Mouse (Mus musculus): ENCODE data around the gene Clpp.

The Clpp gene

DNA sequence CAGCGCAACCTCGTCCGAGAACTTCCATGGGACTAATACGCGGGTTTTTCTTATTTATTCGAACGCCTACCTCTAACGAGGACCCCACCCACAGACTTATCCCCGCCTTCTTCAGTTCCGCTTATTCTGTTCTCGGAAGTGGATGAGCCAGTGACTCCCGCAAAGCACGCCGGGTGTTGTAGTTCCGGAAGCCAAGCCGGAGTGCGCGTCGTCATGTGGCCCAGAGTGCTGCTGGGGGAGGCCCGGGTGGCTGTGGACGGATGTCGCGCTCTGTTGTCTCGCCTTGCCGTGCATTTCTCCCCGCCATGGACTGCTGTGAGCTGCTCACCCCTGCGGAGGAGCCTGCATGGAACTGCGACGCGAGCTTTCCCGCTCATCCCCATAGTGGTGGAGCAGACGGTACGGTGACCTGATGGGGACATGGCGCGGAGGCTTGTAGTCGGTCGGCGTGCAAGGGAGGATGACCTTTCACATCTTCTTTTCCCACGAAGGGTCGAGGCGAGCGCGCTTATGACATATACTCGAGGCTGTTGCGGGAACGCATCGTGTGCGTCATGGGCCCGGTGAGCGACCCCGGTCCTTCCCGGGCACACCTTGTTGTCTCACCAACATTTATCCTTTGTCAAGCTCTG is at the start of gene Clpp:
Gene Clpp (plus strand): TSS at position 191 of the 632 bp plus-strand sequence.
- peak; percentile 97 for DNase-seq (ENCODE audit: low spot score)

DNA sequence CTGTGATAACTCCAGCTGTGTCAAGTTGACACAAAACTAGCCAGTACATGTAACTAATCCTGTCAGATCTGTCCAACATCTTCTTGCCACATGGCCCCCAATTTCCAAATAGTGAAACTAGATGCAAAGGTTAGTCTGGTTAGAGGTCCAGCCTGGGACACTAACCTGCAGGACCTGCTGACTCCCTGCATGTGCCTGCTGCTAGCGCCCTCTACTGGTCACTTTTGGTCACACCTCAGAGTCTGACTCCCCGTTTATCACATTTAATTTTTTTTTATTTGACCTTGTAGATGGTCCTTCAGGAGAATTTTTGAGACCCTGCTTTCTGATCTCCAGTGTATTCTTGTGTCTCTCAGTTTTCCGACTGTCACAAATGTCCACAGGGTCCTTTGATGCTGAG is 39.2 kb upstream of the Clpp start:
- peak; percentile 68 for DNase-seq (ENCODE audit: low spot score)

DNA sequence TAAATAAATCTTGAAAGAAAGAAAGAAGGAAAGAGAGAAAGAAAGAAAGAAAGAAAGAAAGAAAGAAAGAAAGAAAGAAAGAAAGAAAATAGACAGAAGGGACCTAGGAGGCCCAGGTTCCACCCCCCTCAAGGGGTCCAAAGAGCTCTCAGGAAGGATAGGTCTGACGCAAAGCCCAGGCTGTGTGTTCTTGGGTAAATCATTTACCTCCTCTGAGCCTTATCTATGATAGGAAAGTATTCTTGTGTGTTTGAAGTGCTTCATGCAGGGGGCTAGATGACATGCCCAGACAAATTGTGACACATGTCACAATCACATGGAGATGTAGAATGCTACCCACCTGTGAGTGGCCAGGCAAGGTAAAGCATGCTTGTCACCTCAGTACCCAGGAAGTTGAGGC is 37.5 kb upstream of the Clpp start:
- no peak for DNase-seq (ENCODE audit: low spot score)

DNA sequence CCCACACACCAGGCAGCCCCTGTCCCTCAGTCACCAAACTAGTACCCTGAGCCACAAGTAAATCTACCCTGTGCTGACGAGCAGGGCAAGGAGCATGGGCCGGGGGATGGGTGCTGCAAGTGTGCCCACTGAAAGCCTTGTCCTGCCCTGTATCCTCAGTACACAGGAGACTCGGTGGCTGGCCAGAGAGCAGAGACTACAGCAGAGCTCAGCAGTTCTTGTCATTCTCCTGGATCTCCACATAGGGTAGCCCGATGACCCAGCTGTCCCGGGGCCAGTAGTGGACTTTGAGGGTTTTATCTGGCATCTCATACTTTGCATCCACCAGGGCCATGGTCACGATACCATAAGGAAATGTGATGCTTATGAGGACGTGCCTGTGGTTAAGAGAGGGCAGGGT is 35.2 kb upstream of the Clpp start:
- DNase-seq (ENCODE audit: low spot score), result no peak

DNA sequence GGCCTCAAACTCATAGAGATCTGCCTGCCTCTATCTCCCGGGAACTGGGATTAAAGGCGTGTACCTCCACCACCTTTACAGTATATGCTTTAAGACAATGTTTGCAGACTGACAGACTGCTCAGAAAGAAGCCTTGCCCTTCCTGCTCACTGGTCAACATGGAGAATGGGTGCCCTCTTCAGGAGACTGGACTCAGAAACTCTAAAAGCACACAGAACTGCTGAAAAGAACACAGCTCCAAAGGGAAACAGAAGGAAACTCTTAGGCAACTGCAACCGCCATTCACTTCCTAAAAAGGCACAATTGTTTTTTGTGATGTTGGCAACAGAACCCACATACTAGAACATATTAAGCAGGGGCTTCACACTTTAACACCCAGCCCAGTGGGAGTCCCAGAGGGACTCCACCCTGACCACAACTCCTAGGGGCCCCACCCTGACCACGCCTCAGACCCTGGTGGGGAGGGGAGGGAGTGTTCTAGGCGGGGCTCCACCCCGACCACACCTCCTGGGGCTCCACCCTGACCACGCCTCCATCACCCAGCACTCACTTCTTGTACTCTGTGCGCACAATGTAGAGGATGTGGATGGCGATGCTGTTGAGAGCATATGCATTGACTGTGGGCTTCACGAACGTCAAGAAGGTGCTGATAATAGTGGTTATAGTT is 32.2 kb upstream of the Clpp start:
- no peak for DNase-seq (ENCODE audit: low spot score)

DNA sequence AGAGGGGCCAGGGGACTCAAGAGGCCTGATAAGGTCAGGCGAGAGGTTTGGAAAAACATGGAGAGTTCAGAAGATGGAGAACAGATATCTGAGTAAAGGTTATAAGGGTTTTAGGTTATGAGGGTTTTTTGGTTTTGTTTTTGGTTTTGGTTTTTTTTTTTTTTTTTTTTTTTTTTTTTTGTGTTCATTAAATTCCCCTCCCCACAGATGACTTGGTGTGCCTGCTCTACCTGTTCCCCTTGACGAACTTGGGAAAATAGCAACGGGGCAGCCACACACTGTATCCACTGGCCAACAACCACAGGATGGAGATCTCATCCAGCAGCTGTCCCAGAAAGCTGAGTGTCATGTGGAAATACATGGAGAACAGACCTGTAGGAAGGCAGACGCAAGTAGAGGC is 31.4 kb upstream of the Clpp start:
- DNase-seq (ENCODE audit: low spot score), result no peak

DNA sequence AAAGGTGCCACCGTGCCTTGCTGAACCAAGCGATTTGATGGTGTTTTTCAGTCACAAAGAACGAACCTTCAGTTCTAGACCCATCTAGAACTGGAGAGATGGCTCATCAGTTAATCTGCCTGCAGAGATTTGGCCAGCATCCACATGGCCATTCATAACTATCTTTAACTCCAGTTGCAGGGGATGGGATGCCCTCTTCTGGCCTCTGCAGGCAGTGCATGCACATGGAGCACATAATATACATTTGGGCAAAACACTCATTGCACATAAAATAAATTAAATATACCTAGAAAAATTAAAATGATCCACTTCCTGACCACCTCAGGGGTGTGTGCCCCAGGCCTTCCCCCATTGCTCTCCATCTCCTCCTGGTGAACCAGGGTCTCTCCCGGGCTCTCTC is 28.2 kb upstream of the Clpp start:
- DNase-seq (ENCODE audit: low spot score), result no peak

DNA sequence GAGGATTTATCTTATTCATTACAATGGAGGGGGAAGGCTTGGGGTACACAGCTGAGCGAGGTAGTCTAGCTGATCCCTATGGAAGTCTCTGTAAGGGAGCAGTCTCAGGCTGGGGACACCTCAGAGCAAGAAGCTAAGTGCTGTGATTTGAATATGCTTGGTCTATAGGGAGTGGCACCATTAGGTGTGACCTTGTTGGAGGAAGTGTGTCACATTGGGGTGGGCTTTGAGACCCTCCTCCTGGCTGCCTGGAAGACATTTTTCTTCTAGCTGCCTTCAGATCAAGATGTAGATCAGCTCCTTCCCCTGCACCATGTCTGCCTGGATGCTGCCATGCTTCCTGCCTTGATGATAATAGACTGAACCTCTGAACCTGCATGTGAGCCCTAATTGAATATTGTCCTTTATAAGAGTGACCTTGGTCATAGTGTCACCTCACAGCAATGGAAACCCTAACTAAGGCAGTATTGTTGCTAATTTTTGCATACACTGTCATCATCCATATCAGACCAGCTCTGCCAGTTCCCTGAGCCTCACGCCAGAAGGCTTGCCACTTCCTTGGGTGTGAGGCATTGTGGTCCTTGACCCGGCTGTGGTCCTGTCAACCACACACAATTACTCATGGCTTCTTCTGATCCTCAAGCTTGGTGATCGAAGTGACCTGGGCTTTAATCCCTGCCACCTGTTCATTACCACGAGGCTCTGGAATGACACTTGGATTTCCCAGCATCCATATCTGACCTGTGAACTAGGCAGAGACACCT is 27.3 kb upstream of the Clpp start:
- no peak for DNase-seq (ENCODE audit: low spot score)

DNA sequence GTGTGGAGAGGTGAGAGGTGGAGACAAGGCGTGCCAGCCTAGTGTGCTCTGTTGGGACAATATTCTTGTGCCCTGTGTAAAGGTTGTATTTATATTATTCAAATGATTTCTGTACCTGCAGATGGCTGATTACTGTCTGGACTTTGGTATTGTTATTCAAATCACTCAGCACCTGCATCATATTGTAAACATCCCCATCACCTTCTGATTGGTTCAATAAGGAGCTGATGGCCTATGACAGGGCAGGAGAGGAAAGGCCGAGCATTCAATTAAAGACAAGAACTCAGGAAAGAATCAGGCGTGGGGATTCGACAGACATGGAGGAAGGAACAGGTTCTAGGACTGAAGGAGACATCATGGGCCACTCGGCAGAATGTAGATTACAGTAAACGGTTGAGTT is 26.5 kb upstream of the Clpp start:
- DNase-seq (ENCODE audit: low spot score), result no peak

DNA sequence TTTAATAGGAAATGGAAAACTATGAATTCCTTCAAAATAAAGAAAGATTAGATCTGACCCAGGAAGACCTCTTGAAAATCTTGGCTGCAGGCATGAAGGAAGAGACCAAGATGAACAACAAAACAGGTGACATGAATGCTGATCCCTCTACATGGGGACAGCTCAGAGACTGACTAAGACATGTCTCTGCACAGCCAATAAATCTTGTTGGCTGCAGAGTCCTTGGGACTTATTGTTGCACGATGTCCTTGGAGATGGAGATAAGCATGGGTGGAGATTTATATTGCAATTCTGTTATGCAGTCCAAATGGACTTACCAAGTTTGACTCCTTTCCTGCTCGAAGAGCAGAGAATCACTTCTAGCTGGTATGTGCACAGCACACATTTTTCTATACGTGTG is 20.8 kb upstream of the Clpp start:
- DNase-seq (ENCODE audit: low spot score), result no peak

DNA sequence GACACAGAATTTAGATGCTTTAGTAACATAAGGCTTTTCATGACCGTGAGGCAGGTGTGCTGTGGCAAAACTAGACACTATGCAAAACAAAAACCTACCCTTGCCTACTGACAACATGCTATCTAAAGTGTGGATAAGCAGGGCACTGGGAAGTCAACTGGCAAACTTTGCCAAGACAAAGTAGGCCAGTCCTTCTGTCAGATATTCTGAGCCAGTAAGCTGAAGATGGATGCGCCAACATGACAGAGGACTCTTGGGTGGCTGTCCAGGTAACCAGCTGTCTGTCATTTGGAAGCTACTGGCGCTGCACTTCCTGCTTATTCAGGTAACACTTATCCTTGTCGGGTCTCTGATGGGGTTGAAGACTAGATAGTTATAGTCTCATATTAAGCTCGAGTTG is 20.0 kb upstream of the Clpp start:
- no peak for DNase-seq (ENCODE audit: low spot score)

DNA sequence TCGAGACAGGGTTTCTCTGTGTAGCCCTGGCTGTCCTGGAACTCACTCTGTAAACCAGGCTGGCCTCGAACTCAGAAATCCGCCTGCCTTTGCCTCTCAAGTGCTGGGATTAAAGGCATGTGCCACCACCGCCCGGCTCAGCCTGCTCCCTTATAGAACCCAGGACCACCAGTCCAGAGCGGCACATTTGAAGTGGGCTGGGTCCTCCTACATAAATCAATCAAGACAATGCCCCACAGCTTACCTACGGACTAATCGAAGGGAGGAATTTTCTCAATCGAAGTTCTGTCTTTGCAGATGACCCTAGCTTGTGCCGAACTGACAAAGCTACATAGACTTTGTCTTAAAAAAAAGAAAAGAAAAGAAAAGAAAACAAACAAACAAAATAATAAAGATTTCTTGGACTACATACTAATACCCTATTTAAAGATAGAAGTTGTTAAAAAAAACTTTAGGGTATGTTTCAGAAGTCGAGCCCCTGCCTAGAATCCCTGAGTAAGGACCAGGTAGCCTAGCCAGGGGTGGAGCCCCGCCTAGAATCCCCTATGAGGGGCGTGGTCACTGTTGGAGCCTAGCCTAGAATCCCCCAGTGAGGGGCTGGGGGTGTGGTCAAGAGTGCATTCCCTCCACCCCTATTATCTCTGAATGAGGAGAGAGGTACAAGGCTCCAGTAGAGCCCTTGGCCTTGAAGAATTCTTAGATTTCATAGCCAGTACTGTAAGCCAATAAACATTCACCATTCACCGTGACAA is 16.0 kb upstream of the Clpp start:
- DNase-seq (ENCODE audit: low spot score), result no peak

DNA sequence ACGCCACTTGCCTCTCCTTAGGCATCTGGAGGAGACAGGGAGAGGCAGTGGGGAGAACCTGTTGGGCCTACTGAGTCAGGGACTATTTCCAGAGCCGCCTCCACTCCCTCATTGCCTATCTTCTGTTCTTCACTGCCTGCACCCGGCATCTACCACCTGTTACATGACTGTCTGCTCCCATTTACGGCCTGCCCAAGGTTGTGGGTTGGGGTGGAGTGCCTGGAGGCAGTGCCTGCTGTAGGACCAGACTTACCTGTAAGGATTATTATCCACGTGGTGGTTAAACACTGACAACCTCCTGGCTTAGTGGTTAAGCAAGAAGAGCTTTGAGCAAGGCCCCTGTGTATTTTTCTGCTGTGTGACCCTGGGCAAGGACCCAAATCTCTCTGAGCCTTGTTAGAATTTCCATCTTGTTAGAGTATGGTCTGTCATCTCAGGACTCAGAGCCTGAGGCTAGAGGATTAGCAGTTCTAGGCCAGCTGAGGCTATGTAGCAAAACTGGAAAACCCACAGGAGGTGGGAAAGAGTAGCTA is 15.3 kb upstream of the Clpp start:
- DNase-seq (ENCODE audit: low spot score), result no peak

DNA sequence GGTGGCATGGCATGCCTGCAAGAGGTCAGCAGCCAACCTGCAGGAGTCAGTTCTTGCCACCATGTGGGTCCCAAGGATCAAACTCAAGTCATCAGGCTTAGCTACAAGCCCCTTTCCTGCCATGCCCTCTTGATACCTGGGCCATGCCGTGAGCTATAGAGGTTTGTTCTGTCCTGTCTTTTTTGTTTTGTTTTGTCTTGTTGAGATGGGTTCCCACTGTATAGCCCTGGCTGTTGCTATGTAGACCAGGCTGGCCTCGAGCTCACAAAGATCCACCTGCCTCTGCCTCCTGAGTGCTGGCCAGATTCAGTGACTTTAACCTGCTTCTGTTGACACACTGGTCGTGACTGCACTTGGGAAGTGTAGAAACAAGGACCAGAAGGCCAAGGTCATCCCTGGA is 14.7 kb upstream of the Clpp start:
- no peak for DNase-seq (ENCODE audit: low spot score)

DNA sequence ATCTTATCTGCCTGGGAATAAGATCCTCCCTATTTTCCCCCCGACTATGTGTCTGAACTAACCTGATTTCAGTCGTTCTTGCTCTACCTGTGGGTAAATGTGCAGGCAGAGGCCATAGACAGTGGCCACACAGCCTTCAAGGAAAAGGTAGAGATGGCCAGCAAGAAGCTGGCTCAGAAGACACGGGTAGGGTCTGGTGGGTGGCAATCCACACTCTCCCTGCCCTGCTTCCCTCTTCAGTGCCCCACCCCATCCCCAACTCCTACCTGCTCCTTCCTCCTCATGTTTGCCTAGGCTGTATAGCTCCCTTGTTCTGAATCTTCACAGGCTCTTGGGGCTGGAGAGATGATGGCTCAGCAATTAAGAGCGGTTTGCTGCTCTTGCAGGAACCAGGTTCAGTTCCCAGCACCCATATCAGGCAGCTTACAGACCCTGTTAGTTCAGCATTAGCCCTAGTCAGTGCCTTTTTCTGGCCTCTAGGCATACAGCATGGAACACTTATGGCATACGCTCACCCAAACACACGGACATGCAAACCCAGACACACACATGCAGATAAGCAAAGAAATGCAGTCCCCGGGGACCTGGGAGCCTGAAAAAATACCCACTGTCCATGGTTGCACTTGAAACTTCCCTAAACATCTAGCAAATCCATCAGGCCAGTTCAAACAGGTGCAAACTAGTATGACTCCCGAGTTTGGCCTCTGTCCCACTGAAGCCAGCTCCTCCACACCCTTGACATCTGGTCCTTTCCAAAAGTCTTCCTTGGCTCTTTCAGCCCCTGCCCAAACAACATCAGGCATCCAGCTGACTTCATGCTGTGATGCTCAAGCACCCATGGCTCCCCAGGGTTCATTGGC is 13.3 kb upstream of the Clpp start:
- no peak for DNase-seq (ENCODE audit: low spot score)

DNA sequence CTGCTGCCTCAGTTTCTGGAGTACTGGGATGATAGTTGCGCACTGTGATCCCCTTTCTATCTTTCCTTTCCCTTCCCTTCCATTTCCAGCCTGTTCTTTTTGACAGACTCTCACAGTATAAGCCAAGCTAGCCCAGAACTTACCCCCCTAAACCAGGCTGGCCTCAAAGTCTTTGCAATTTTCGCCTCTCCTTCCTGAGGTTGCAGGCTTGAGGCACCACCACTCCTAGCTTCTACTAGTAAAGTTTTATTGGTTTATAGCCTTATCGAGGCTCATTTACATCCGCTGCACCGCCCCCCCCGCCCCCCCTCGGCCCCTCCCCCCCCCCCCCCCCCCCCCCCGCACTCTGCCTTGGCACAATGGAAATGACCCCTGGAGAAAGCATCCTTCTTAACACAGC is 10.6 kb upstream of the Clpp start:
- no peak for DNase-seq (ENCODE audit: low spot score)

DNA sequence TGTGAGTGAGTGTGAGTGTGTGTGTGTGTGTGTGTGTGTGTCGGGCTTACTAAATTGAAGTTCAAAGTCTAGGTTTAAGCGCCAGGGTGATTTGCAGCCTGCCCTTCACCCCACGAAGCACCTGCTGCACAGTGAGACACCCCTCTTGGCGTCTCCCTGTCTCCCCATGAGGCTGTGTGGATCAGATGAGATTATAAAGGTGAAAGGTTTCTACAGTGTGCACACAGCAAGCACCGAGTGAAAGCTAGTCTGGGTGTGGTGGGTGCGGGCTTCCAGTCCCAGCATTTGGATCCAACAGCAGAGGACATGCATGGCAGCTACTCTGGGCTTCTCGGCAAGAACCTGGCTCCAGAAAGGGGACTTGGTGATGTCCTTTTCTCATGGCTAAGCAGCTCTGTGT is 9.1 kb upstream of the Clpp start:
- DNase-seq (ENCODE audit: low spot score), result no peak

DNA sequence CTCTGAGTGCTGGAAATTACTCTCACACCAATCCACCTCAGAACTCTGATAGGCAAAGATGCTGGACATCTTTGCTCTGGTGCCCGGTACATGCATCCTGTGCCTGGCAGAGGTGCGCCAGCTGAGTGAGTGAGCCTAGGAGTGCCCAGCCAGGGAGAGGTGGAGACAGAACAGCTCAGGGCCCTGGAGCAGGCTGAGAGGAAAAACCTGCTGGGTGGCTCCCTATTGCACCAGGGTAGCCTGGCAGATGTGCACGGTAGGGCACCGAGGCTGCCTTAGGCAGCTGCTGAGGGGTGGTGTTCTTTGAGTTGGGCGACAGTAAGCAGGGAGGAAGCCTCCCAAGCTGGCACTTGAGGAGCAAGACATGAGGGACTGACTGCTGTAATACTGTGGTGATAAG is 8.1 kb upstream of the Clpp start, which contains the start of gene Acer1:
Gene Acer1 (minus strand): TSS at position 114 of the 400 bp plus-strand sequence.
- no peak for DNase-seq (ENCODE audit: low spot score)

DNA sequence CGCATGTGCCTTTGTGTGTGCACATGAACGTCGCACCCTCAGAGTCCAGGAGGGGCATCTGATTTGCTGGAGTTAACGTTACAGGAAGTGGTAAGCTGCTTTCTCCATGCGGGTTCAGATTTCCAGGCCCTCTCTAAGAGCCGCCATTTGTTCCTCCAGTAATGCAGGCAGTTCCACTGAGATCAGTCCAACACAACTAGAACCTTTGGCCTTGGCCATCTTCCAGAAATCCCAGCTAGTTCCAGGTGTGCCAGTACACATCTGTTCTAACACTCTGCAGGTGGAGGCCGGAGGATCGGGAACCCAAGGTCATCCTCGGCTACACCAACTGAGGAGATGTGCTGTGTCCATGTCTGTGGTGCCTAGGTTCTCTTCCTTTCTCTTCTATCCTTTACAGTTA is 5.2 kb upstream of the Clpp start:
- DNase-seq (ENCODE audit: low spot score), result no peak

DNA sequence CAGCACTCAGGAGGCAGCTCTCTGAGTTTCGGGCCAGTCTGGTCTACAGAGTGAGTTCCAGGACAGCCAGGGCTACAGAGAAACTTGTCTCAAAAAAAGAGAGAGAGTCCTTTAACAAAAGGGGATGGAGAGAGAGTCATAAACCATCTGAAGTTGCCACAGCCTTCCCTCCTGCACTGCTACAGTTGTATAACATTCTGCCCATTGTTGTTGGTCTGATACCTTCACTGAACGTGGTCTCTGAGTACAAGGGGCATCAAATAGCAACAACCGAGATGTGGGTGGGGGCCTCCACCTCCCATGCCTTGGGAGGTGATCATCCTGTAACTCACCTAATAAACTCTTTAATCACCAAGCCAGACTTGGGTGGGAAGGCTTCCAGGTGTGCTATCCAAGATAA is 4.4 kb upstream of the Clpp start:
- no peak for DNase-seq (ENCODE audit: low spot score)

DNA sequence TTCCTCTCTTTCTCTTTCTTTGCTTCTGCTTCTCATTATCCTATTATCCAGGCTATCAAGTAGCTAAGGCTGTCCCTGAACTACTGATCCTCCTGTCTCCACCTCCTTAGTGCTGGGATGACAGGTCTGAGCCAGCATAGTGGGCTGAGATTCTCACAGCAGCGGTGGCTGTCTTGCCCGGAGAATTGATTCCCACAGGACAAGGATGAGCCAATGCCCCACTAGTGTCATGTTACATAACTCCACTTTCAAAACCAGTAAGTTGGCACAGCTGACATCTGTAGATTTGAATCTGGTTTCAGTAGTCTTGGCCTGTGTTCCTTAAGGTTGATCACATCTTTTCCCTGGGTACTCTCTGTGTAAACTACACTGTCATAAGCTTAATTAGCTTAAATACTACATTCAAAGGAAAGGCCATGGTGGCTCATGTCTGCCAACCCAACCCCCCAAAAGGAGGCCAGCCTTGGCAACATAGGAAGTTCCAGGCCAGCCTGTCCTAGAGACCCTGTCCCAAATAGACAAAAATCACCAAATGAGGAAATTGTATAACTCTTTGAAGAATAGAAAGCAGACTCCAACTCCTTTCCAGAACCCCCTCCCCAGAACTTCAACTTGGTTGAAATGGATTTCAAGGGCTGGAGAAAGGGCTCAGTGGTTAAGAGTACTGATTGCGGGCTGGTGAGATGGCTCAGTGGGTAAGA is 3.9 kb upstream of the Clpp start:
- no peak for DNase-seq (ENCODE audit: low spot score)
